Mouse (Mus musculus): ENCODE data around the gene Krt7. TPM values are rescaled to one million over a fixed set of nuclear protein-coding genes. Genes with fewer than 3 reads are reported as not detected.

The Krt7 gene
- polyA plus RNA-seq, 1 experiment from 2014 or later = 33.0 TPM

DNA sequence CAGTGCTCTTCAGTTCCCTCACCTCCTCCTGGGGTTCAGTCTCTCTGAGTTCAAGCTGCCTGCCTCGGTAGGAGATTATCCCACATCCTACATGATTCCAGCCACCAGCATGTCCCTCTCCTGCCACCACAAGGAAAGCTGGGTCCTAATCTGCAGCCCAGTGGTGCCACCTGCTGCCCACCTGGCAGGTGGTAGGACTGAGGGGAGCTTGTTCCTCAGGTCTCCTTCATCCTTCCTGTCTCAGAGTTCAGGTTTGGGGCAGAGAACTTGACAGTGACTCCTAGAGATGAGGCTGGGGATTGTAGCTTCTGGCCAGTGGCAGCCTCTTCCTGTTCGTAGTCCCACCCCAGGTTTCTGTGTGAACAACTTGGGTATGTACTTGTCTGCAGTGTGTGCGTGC lies 23.7 kb upstream of the Krt7 start:
- DNase-seq (ENCODE audit: low spot score) = no peak
- 0 out of 2 replicates have a peak, but pooled peaks have one; percentile 45 for ATAC-seq (ENCODE audit: low read depth)
- H3K4me3 ChIP-seq (ENCODE audit: low read depth, low read length) = no peak overlapping the region
- no peaks in the 10 kb centered on the region for H3K36me3 ChIP-seq (ENCODE audit: control insufficient read depth, insufficient read depth, low read length)
- WGBS = 60% methylated on average over 3 of the region's 3 CpGs
- H3K27me3 ChIP-seq (replicated peaks; ENCODE audit: control insufficient read depth, insufficient read depth, low read length) = no peaks in the 10 kb centered on the region
- H3K9me3 ChIP-seq (ENCODE audit: control insufficient read depth, low read length) = no peaks in the 10 kb centered on the region
- H3K9ac ChIP-seq (ENCODE audit: low read depth, low read length) = no peak overlapping the region
- H3K4me2 ChIP-seq (ENCODE audit: low read depth, low read length) = no peak overlapping the region
- H3K27ac ChIP-seq (replicated peaks; ENCODE audit: low read depth, low read length) = no peak overlapping the region
- no peaks in the 10 kb centered on the region for H3K4me1 ChIP-seq (ENCODE audit: control insufficient read depth, insufficient read depth, low read length)

DNA sequence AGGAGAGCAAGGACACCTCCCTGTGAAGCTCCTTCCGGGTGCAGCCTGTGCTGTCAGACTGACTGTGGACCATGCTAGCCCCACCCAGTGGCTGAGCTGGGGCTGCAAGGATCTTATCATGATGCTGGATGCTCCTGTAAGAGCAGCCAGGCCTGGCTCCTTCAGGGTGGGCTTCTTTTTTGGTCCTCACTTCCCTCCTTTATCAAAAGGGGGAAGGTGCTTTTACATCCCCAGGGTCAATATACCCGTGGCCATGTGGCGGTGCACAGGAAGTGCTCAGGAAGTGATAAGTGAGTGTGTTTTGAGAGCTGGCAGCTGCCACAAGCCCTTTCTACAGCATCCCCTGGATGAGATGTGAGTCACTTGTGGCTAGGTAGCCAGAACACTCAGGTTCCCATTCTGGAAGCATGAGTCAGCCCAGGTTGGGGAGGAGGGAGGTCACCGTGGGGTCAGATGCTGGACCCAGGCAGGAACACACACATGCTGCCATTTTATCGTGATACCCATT lies 22.8 kb upstream of the Krt7 start:
- Histone ChIP-seq H3K4me3 (ENCODE audit: low read depth, low read length) (no peak overlapping the region), H3K27ac (replicated peaks; ENCODE audit: low read depth, low read length) (no peak overlapping the region), H3K4me1 (ENCODE audit: control insufficient read depth, insufficient read depth, low read length) (no peaks in the 10 kb centered on the region), H3K9me3 (ENCODE audit: control insufficient read depth, low read length) (no peaks in the 10 kb centered on the region), H3K9ac (ENCODE audit: low read depth, low read length) (no peak overlapping the region), H3K27me3 (replicated peaks; ENCODE audit: control insufficient read depth, insufficient read depth, low read length) (no peaks in the 10 kb centered on the region), H3K4me2 (ENCODE audit: low read depth, low read length) (no peak overlapping the region), H3K36me3 (ENCODE audit: control insufficient read depth, insufficient read depth, low read length) (no peaks in the 10 kb centered on the region)
- ATAC-seq (ENCODE audit: low read depth) (no peak), DNase-seq (ENCODE audit: low spot score) (no peak)
- 47% methylated on average over 5 of the region's 5 CpGs for WGBS

DNA sequence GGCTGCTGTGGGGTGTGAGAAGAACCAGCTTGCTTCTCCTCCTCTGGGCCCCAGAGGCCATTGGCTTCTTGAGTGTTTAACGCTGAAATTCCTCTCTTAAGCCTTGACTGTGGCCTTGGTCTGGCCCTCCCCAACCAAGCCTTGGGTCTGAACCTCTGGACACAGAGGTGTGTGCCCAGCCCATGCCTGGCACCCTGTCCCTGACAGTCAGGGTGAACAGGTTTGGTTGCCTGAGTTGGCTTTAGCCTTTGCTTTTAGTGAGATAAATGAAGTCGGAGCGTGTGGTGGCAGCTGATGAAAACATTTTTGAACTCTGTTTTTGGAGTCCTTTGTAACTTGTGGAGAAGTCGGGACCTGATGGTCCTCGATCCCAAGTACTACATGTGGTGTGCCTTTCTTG lies 20.6 kb upstream of the Krt7 start:
- Histone ChIP-seq H3K9ac (ENCODE audit: low read depth, low read length) (no peak overlapping the region), H3K27ac (replicated peaks; ENCODE audit: low read depth, low read length) (no peak overlapping the region), H3K4me1 (ENCODE audit: control insufficient read depth, insufficient read depth, low read length) (no peaks in the 10 kb centered on the region), H3K4me3 (ENCODE audit: low read depth, low read length) (no peak overlapping the region), H3K36me3 (ENCODE audit: control insufficient read depth, insufficient read depth, low read length) (no peaks in the 10 kb centered on the region), H3K27me3 (replicated peaks; ENCODE audit: control insufficient read depth, insufficient read depth, low read length) (no peaks in the 10 kb centered on the region), H3K4me2 (ENCODE audit: low read depth, low read length) (no peak overlapping the region), H3K9me3 (ENCODE audit: control insufficient read depth, low read length) (no peaks in the 10 kb centered on the region)
- 86% methylated on average over 5 of the region's 5 CpGs for WGBS
- ATAC-seq (ENCODE audit: low read depth) (no peak), DNase-seq (ENCODE audit: low spot score) (no peak)

DNA sequence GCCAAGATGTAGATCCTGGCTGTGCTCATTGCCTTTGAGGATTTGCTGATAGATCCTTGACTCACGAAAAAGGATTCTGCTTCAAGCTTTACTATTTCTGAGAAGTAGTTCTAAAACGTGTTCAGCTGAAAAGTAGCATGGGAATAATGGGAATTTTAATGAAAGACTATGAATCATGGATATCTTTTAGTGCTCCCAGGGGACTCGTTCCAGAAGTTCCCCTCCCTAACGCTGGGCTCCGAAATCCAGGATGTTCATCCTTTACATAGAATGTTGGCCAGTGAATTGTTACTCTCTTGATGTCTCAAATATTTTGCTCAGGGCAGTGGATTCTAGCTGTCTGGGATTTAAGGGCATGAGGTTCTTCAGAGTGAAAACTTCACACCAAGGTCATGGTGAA lies 18.6 kb upstream of the Krt7 start:
- Histone ChIP-seq H3K4me3 (ENCODE audit: low read depth, low read length) (no peak overlapping the region), H3K27me3 (replicated peaks; ENCODE audit: control insufficient read depth, insufficient read depth, low read length) (no peaks in the 10 kb centered on the region), H3K9me3 (ENCODE audit: control insufficient read depth, low read length) (no peaks in the 10 kb centered on the region), H3K9ac (ENCODE audit: low read depth, low read length) (no peak overlapping the region), H3K4me2 (ENCODE audit: low read depth, low read length) (no peak overlapping the region), H3K36me3 (ENCODE audit: control insufficient read depth, insufficient read depth, low read length) (no peaks in the 10 kb centered on the region), H3K27ac (replicated peaks; ENCODE audit: low read depth, low read length) (no peak overlapping the region), H3K4me1 (ENCODE audit: control insufficient read depth, insufficient read depth, low read length) (peaks cover 5% of the 10 kb centered on the region; the same call in 1 of the 2 replicates)
- 81% methylated on average over 5 of the region's 5 CpGs for whole genome bisulfite sequencing
- ATAC-seq (ENCODE audit: low read depth) = no peak
- DNase-seq (ENCODE audit: low spot score) = no peak

DNA sequence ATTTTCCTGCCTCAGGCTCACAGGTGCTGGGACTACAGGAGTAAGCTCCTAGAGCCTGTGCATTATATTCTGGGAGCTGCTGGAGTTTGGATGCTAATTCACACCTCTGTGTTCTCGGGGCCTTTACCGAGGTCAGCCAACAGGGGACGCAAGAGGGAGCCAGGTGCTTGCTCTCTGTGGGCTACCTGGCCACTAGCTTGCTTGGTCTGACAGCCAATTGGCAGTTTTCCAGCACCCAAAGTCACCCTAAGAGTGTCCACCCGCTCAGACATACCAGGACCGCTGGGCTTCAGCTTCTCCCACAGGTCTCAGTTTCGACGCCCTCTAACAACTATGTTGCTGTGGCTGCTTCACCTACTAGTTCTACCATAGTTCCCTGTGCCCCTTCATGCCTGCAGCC lies 15.9 kb upstream of the Krt7 start:
- Histone ChIP-seq H3K4me2 (ENCODE audit: low read depth, low read length) (no peak overlapping the region), H3K9me3 (ENCODE audit: control insufficient read depth, low read length) (no peaks in the 10 kb centered on the region), H3K27ac (replicated peaks; ENCODE audit: low read depth, low read length) (no peak overlapping the region), H3K4me1 (ENCODE audit: control insufficient read depth, insufficient read depth, low read length) (peaks cover 5% of the 10 kb centered on the region; the same call in 1 of the 2 replicates), H3K9ac (ENCODE audit: low read depth, low read length) (no peak overlapping the region), H3K27me3 (replicated peaks; ENCODE audit: control insufficient read depth, insufficient read depth, low read length) (no peaks in the 10 kb centered on the region), H3K4me3 (ENCODE audit: low read depth, low read length) (no peak overlapping the region), H3K36me3 (ENCODE audit: control insufficient read depth, insufficient read depth, low read length) (no peaks in the 10 kb centered on the region)
- DNase-seq (ENCODE audit: low spot score) (no peak), ATAC-seq (ENCODE audit: low read depth) (no peak)
- WGBS = 72% methylated on average over 7 of the region's 7 CpGs

DNA sequence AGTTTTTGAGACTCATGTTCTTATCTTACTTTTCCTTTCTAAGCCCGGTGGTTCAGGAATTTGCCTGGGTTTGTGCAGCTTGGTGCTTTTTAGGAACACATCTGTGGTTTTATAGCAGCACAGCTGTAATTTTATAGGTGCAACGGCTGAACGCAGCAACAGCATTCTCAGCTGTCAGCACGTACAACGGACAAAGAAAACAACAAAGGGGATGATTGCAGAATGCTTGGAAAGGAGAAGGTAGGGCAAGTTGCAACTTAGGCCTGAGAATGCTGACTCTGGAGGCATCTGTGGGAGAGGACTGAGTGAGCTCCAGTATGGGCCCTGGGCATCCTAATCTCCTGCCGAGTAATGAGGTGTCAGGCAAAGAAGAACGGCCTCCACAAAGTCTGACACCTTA lies 14.4 kb upstream of the Krt7 start:
- H3K9ac ChIP-seq (ENCODE audit: low read depth, low read length) = no peak overlapping the region
- H3K9me3 ChIP-seq (ENCODE audit: control insufficient read depth, low read length) = no peaks in the 10 kb centered on the region
- no peak overlapping the region for H3K4me3 ChIP-seq (ENCODE audit: low read depth, low read length)
- DNase-seq (ENCODE audit: low spot score) (peak; percentile 54), ATAC-seq (ENCODE audit: low read depth) (no peak)
- H3K36me3 ChIP-seq (ENCODE audit: control insufficient read depth, insufficient read depth, low read length) = no peaks in the 10 kb centered on the region
- H3K4me1 ChIP-seq (ENCODE audit: control insufficient read depth, insufficient read depth, low read length) = peaks cover 5% of the 10 kb centered on the region; the same call in 1 of the 2 replicates
- H3K27me3 ChIP-seq (replicated peaks; ENCODE audit: control insufficient read depth, insufficient read depth, low read length) = no peaks in the 10 kb centered on the region
- no peak overlapping the region for H3K27ac ChIP-seq (replicated peaks; ENCODE audit: low read depth, low read length)
- 37% methylated on average over 7 of the region's 7 CpGs for WGBS
- no peak overlapping the region for H3K4me2 ChIP-seq (ENCODE audit: low read depth, low read length)

DNA sequence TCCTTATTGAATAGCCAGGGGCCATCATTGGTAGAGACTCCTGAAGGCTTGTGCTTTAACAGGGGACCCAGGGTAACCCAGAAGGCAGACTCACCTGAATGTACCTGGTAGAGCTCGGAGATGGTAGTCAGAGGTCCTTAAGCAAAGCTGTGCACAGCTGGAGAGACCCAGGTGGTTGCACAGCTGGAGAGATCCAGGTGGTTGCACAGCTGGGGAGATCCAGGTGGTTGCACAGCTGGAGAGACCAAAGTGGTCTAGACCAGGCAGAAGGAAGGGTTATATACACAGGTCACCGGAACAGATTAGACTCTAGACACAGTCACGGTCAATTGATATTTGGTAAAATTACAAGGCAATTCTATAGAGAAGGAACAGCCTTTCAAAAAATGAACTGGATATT lies 13.9 kb upstream of the Krt7 start:
- no peak overlapping the region for H3K27ac ChIP-seq (replicated peaks; ENCODE audit: low read depth, low read length)
- H3K4me2 ChIP-seq (ENCODE audit: low read depth, low read length) = no peak overlapping the region

DNA sequence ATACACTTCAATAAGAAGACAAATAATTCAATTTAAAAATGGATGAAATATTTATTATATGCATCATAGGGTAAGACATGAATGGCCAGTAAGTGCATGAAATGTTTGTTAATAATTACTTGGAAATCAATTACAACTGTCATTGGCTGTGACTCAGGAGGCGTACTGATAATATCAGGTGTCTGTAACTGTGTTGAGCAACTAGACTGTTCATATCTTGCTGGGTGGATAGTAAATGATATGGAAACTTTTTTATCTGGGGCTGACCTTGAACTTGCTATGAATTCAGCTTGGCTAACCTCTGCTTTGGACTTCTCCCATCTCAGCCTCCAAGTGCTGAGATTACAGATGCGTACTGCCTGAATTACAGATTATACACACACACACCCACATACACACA lies 13.2 kb upstream of the Krt7 start:
- Histone ChIP-seq H3K4me2 (ENCODE audit: low read depth, low read length) (no peak overlapping the region), H3K9ac (ENCODE audit: low read depth, low read length) (no peak overlapping the region), H3K27ac (replicated peaks; ENCODE audit: low read depth, low read length) (no peak overlapping the region), H3K27me3 (replicated peaks; ENCODE audit: control insufficient read depth, insufficient read depth, low read length) (no peaks in the 10 kb centered on the region), H3K36me3 (ENCODE audit: control insufficient read depth, insufficient read depth, low read length) (no peaks in the 10 kb centered on the region), H3K4me1 (ENCODE audit: control insufficient read depth, insufficient read depth, low read length) (peaks cover 5% of the 10 kb centered on the region; the same call in 1 of the 2 replicates), H3K9me3 (ENCODE audit: control insufficient read depth, low read length) (no peaks in the 10 kb centered on the region), H3K4me3 (ENCODE audit: low read depth, low read length) (no peak overlapping the region)
- 89% methylated on average over 2 of the region's 2 CpGs for WGBS
- ATAC-seq (ENCODE audit: low read depth) (no peak), DNase-seq (ENCODE audit: low spot score) (no peak)

More for the DNA sequence above, 13.9 kb upstream of the Krt7 start:
- H3K4me1 ChIP-seq (ENCODE audit: control insufficient read depth, insufficient read depth, low read length) = peaks cover 5% of the 10 kb centered on the region; the same call in 1 of the 2 replicates
- ATAC-seq (ENCODE audit: low read depth) = no peak
- 60% methylated on average over 3 of the region's 3 CpGs for WGBS
- H3K9me3 ChIP-seq (ENCODE audit: control insufficient read depth, low read length) = no peaks in the 10 kb centered on the region
- H3K36me3 ChIP-seq (ENCODE audit: control insufficient read depth, insufficient read depth, low read length) = no peaks in the 10 kb centered on the region
- H3K4me3 ChIP-seq (ENCODE audit: low read depth, low read length) = no peak overlapping the region
- no peak overlapping the region for H3K9ac ChIP-seq (ENCODE audit: low read depth, low read length)
- no peak for DNase-seq (ENCODE audit: low spot score)
- no peaks in the 10 kb centered on the region for H3K27me3 ChIP-seq (replicated peaks; ENCODE audit: control insufficient read depth, insufficient read depth, low read length)

DNA sequence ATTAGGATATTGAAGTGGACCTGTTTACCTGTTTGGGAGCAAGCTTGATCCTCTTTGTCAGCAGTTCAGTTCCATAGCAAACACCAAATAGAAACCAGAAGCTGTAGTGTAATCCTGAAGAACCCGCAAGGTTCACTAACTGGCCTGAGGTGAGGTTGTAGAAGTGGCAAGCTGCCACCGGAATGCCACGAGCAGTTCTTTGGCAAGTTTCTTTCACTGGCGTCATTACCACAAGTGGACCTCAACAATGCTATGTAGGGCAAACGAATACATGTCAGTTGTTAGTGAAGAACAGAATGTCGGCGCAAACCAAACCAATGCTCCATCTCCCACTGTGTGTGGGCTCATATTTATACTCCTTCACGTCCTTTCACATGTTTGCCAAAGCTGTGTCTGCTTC lies 12.6 kb upstream of the Krt7 start:
- ATAC-seq (ENCODE audit: low read depth) = no peak
- Histone ChIP-seq H3K27me3 (replicated peaks; ENCODE audit: control insufficient read depth, insufficient read depth, low read length) (no peaks in the 10 kb centered on the region), H3K4me1 (ENCODE audit: control insufficient read depth, insufficient read depth, low read length) (peaks cover 5% of the 10 kb centered on the region; the same call in 1 of the 2 replicates), H3K36me3 (ENCODE audit: control insufficient read depth, insufficient read depth, low read length) (no peaks in the 10 kb centered on the region), H3K9ac (ENCODE audit: low read depth, low read length) (no peak overlapping the region), H3K9me3 (ENCODE audit: control insufficient read depth, low read length) (no peaks in the 10 kb centered on the region), H3K4me2 (ENCODE audit: low read depth, low read length) (no peak overlapping the region), H3K4me3 (ENCODE audit: low read depth, low read length) (no peak overlapping the region), H3K27ac (replicated peaks; ENCODE audit: low read depth, low read length) (no peak overlapping the region)
- 85% methylated on average over 8 of the region's 8 CpGs for WGBS
- DNase-seq (ENCODE audit: low spot score) = no peak

Measured in embryonic facial prominence, embryonic 14.5 days (tissue).